Mouse (Mus musculus) induced T-regulatory cell, adult 2 months (primary cell): ENCODE data around the gene Mtss1l.
A peak's percentile ranks its signal among the peaks of the same experiment; 100 is the strongest.

Source experiments
- DNase-seq: peaks from one replicate; pipeline ENCODE4 v3.0.0-alpha.2; 2012; ENCODE audit warnings: low read depth

The Mtss1l gene

DNA sequence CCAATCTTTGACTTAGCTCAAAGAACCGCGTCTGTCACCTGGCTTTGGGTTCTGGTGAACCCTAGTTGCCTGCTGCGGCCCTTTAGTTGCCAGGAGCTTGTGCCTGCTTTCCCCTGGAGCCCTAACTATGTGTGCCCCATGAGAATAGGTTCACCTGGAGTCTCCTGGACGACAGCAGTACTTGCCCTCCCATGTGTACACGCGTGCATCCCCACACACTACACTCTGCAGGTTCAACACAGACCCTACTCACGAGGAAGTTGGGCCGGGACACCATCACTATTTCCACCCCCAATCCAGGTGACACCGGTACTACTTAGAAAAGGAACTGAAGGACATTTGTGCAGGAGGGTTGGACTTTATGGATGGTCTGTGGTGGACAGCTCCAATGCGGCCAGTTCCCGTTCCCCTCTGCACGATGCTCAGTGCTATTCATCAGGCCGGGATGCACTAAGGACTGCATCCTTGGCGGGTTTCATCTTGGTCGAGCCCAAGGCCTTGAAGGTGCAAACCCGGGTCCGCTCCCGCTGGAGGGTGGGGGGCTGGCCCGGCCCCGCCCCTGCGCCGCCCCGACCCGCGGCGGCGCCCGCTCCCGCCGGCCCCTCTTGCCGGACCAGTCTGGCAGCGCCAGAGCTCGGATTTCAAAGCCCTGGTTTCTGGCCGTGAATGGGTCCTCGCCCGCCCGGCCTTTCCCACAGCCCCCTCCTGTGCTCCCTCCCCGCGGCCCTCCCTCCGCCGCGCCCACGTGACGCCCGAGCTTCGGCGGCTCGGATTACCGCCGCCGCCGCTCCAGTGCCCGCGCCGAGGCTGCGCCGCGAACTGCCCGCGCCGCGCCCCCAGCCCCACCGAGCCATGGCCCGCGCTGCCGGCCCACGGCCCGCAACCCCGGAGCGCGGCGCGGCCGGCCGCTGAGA, at the start of gene Mtss1l:
Mtss1l (plus strand) TSS at position 792 of the 914 bp plus-strand sequence.
- DNase-seq = no peak

DNA sequence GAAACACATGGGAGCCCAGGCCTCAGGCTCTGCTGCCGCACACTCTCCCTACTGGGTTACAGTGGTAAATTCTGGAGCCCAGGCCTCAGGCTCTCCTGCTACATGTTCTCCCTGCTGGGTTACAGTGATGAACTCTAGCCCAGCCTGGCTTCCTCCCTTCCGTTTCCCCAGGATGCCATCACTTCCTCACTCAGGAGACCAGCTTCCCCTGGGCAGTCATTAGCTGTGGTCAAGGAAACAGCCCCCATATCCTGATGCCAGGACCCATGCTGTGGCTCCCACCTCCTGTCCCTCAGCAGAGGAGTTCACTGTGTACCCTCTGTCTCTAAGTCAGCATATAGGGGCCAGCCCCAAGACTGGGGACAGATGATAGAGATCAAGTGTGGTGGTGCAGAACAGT, 49.1 kb upstream of the Mtss1l start:
- no peak for DNase-seq

DNA sequence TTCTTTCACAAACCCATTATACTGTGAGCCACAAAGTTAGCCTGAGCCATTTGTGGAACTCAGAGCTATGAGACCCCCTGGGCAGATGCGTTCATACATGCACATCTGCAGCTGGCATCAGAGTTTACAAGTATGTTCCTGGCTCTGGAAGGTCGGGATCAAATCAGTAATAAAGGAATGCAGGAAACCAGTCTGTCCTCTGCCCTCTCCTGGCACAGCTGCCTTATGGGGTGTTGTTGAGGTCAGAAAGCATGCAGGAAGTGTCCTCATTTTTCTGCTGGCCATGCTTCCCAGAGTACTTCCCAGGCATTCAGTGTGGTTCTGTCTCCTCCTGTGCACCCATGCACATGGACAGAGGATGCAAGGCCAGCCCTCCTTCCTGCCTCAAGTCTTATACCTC, 48.1 kb upstream of the Mtss1l start:
- DNase-seq = no peak

DNA sequence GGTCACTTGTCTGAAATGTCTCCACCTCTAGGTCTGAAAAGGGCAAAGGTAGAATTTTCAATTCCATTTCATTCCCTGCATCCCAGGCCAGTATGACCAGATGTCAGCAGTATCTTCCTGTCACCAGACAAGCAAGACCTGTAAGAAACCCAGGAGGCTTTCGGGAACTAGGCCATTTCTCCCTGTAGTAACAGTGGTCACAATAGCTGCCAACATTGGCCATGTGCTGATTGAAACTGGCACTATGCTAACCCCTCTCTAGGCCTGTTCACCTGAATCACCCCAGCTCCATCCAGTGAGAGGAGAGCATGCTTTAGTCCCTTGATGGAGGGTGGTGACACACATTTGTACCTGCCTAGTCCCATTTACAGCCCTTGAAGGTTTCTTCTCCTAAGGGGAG, 46.7 kb upstream of the Mtss1l start:
- no peak for DNase-seq

DNA sequence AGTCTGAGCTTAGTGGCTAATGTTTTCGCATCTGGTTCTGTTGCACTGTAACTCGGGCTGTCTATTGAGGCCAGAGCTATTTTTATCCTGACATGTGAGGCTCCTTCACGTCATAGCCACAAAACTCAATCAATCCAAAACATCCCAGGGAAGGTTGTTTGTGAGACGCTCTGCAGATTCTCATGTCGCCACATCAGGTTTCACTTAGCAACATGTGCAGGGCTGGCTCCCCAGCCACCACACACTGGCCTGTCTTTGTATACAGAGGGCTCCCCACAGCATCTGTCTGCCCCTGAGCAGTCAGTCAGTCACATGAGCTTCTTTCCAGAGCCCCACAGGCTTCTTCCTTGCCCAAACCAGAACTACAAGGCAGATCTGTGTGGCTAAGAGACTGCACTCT, 44.6 kb upstream of the Mtss1l start:
- no peak for DNase-seq

DNA sequence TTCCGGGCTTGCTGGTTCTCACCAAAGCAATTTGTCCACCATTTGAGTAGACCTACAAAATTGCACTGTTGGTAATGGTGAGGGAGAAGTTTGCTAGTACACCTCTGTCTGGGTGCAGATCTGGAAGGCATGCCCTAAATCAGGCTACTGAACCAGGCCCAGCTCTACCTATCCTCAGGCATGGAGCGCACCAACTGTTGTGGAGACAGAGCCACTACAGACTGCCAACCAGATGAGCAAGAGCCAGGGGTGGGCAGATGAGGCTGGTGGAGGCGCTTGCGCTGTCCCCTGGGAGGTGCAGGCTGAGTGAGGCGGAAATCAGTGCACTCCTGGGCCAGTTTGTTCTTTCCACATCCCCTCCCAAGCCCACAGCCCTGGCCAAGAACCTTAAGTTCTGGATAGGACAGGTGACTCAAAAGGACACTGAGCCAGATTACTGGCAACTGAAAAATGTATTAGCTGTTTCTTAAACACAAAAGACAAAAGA, 44.1 kb upstream of the Mtss1l start:
- no peak for DNase-seq

DNA sequence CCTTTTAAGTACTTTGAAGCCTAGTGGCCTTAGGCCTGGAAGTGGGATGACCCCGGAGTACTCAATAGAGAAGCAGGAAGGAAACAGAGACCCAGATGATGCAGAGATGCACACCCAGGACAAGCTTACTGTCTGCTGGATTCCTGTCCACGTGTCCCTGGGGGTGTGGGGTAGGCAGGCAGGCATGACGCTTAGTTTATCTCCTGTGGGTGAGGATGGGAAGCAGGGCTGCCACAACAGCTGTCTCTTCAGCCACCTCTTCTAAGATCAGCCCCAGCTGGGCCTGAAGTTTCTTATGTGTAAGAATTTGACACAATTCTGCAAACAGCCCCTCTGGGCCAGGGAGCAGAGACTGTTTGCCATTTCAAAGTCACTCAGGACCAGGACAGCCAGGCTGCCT, 42.3 kb upstream of the Mtss1l start:
- no peak for DNase-seq

DNA sequence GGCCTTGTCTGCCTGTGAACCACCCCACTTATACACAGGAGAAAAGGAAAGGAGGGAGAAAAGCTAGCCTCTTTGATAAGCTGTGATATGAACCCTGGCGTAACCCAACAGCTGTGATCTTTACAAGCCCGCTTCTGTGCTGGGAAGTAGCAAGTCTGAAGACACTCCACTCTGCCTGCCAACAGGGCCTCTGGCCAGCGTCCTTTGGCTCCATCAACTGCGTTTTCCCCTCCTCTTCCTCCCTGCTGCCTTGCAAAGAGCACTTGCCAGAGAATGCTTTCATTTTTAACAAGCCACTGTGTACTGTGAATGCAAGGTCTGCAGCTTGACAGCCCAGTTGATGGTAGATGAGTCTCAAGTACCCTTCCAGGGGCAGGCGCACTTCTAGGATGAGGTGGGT, 33.5 kb upstream of the Mtss1l start:
- no peak for DNase-seq

DNA sequence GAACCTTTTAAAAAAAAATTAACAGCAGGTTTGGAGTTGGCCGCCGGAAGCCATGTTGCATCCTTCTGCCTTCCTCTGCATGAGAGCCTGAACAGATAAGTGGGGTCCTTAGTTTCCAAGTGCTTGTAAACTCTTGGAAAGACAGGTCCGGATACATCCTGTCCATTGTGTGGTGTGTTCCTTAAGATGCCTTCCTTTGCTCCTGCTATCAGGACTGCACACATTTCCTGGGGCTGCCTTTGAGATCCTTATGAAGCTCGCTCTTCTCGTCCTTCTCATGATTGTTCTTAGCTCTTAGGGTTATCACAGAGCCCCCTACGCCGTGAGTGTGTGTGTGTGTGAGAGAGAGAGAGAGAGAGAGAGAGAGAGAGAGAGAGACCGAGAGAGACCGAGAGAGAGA, 31.3 kb upstream of the Mtss1l start:
- no peak for DNase-seq

DNA sequence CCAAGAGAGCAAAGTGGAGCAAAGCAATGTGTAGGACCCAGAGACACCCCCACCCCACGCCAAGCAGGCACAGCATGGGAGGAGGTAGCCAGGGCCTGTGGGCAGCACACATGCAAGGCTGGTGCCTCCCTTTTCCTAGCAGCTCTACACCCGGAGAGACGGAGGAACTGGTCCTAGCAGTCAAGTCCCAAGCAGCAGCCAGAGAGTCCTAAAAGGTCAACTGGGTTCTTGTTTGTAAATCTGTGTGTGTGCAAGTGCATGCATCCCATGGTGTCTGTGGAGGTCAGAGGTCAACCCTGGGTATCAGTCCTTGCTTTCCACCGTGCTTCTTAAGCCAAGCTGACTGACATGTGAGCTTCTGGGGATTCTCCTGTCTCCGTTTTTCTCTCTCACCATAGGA, 27.1 kb upstream of the Mtss1l start:
- DNase-seq = no peak

DNA sequence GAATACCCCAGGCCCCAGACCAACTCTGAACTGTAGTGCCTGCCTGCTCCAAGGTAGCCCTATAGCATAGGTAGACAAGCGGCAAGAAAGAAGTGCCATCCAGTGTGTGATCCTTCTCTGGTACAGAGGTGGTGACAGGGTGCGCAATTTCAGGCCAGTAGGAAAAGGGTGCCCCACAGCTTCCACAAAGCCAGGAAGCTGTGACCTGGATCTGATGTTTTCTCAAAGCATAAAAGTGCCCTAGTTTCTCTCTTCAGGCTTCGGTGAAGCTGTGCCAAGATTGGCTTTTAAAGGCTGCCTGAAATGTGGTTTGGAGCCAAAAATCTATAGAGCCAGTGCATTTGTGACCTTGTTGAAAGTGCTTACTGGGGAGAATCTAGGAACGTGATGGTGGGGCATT, 26.4 kb upstream of the Mtss1l start:
- DNase-seq = no peak

DNA sequence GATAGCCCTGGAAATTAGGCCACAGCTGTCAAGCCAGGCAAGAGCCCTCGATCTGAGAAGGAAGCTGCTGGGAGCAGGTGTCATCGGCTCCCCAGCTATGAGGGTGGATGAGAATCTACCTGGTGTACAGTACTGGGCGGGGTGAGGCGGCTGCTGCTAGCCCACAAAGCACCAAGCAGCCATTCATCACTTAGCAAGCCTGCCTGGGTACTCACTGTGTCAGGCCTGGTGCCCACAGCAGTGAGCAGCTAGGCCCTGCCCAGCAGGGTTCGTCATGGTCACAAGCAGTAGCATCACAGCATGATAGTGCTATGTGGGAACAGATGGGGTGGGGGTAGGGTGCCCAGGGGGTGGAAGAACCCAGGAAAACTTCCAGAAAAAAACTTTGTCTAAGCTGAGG, 25.8 kb upstream of the Mtss1l start:
- DNase-seq = no peak

DNA sequence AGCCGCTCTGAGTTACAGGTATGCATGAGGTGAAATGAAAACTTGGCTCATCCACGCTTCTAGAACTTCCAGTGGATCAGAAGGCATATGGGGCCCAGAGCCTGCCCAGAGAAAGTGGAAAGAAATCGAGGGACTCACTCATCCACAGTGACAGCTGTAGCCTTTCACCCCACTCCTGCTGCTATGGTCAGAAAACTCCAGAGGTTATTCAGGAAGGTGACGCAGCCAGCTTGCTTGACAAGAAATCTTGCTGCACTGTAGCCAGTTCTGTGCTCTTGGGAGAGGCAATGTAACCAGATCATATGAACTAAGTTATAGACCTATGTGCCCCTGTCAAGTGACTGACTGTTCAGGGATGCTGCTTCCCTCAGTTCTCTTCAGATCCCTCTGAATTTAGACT, 25.2 kb upstream of the Mtss1l start:
- no peak for DNase-seq

DNA sequence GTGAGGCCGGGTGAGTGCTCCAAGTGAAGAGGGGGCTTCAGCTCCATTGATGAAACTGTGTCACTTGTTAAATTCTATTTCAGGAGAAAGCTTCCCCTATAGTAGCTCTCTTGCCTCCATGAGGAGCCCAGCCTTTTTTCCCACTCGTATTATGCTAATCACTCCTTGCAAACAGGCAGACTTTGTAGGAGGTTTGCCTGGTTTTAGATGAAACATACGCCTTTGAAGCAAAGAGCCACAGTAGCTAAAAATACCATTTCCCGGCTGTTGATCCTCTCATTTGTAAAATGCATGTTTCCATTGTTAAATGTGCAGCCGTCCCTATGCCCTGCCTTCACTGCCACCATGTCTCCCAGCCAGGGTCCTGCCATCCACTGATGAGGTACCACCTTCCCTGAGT, 23.7 kb upstream of the Mtss1l start:
- DNase-seq = no peak

DNA sequence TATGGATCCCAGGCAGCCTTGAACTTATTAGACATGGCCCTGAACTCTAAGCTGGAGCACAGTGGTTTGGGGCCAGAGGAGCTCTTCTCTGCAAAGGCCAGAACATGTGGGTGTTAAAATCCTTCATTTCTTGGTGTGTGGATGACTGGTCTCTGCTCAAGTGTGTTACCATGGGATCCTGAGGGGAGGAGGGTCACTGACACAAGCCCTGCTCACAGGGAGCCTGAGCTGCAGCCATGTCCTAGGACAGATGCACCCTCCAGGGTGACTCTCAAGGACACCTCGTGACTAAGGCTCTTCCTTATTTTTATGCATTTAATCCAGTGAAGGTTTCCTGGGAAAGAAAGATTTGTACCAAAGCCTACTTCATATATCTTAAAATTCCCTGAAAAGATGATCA, 23.2 kb upstream of the Mtss1l start:
- DNase-seq = no peak

DNA sequence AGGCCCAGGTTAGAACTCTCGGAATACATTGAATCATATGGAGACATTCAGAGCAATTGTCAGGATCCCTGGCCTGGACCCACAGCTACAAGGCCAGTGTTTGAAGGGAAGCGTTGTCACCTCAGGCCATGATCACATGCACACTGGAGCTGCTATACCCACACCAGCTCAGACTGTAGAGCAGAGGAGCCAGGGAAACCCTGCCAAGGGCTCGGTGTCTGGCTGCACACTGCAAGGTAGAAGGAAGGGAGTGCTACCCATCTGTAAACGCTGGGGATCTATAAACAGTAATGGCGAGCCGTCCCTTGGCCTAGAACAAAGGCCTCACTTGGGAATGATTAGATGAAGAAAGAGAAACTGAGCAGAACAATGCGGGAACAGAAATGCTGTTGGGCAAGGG, 21.8 kb upstream of the Mtss1l start:
- no peak for DNase-seq

DNA sequence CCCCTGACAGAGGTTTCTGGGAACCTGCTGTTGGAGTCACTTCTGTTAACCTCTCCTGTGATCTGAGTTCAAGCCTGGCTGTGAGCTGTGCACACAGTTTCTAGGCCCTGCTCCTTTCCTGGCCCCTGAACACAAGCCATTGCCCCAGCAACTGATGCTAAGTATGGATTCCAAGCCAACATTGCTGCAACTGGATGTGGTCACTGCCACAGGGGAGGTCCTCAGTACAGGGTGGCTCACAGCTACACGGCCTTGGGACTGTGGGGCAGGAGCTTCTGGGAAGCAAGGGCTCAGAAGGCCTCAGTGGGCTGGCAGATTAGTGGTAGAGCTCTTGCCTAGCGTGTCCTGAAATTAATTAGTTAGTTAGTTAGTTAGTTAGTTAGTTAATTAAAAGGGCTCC, 20.7 kb upstream of the Mtss1l start:
- DNase-seq = no peak

DNA sequence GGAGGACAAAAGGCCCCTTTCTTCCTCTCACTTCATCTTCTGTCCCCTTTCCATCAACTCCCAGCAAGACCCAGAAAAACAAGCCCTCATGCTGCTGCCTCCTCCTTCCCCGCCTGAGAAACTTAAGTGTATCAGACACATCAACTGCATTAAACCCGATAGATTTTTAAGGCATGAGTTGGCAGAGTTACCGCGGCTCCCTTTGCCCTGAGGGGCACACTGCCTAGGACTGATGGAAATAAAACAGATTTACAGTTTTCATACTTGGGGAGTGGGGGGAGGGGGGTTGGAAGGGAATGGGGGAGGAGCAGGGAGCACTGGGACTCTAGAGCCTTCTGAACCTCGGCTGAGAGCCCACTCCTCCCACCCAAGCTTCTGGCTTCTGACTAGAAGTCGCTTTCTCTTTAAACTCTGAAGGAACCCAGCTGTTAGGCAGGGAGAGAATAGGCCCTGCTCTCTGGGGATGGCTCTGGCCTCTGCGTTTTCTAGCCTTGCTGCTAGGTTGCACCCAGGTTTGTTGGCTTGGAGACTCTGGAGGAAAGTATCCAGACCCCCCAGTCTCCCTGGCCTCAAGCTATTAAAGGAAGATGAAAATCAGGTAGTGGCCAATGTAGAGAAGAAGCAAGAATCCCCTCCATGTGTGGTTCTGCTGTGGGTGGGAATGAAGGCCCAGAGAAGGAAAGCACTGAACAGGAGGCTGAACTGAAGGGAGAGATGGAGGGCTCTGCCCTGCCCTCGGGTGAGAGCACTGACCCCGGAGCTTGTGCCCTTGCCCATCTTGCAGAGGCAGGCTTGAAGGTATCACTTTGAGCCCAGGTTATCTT, 18.4 kb upstream of the Mtss1l start:
- DNase-seq = no peak

DNA sequence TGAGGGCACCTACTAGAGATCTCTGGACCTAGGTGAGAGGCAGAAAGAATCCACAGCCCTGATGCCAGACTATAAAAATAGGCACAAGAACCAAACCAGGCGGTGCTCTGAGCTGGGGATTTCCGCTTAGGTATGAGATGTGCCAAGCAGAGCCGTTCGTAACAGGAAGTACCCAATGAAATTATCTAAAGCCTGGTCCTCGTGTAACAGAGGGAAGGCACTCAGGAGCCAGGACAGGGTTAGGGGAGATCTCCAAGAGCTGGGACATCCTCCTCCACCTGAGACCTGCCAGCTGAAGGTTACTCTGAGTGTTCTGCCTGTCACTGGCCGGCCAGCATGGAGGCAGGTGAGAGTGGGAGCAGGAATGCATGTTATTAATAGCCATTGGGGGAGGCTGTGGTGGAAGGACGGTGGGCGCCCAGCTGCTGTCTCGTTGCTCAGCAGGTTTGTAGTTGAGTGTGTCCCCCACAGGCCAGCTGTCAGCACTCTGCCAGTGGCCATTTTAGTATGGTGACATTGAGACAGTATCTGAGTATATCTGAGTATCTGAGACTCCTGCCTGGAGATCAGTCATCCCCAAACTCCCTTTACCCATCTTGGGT, 17.7 kb upstream of the Mtss1l start:
- peak; percentile 48 for DNase-seq

DNA sequence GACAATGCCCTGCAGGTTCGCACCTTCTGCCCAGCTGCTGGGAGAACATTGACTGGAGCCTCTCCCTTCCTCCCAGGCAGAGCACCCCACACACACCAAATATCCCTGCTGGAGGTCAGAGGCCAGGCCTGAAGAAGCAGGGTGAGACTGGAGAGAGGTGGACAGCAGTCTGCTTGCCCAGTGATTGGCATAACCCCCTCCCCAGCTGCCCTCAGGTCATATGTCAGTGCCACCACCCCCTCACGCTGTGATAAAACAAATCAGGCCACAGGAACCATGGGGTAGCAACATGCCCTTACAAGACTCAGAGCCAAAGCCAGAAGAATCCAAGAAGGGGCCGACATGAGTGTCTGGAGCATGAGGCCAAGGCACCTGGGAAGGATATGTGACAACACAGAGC, 17.2 kb upstream of the Mtss1l start:
- no peak for DNase-seq

DNA sequence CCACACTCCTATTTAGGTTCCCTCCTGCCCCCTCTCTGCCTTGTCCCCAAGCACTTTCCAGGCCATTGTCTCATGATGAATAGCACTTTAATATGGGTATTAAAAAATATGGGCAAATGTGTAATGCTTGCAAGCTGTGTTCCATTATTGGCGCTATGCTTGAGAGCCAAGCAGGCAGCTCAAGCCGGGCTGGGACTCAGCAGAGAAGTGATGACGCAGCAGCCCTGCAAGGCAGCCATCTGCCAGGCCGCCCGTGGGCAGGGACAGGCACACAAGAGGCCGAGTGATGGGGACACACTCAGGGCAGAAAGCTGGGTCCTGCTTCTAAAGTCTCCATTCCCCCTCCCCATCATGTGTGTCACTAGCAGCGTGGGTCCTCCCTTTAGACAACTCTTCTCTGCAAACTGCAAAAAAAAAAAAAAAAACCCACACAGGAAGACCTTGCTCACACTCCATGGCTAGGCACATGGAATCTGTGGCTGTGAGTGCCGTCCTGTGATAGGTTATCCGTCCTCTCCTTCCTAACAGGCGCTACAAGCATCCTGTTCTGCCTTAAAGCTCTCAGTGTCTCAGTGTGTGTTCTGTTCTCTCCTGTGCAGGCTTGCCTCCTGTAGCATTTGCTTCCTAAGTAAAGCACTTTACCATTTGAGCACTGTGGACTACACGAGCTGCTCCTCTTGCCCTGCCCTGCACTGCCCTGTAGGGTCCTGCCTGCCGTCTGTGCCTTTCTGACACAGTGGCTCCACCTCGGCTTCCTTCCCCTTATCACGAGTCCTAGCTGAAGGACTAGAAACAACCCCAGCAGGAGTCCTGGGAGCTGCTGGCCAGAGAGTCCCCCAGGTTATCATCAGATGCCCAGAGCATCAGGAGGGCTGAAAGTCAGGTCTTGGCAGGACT, 15.6 kb upstream of the Mtss1l start:
- no peak for DNase-seq
